Comparison of ENCODE assay signal across 24 mouse cellular contexts in the genomic region with DNA sequence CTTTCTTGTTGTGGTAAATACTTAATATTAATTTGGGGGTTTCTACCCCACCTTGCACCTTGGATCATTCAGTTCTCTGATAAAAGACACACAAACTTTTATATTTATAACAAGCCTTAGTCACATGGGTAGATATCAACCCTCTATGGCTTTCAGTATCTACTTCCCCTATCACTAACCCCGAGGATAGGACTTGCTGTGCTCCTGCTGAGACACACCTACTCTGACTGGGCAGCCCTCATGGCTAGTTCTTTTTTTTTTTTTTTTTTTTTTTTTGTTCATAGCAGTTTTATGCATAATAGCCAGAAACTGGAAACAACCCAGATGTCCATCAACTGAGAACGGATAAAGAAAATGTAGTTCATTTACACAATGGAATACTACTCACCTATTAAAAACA.
A peak's percentile ranks its signal among the peaks of the same experiment; 100 is the strongest.
DNase-seq lines count a peak whose midpoint lies in the region; ATAC-seq and TF ChIP-seq lines count a peak whose summit lies in the region.
"Had no signal": no experiment of that assay in that cellular context is flagged by ENCODE, and none has a peak within 500 bp of the region (broad histone marks: within the 10 kb centered on the region; RNA-seq: fewer than 3 reads in every experiment).

No protein-coding gene starts in this region.

- H3K4me2 ChIP-seq in kidney, embryonic 16.5 days (replicated peaks; ENCODE audit: low read depth, low read length): no peak overlapping the region
- H3K4me2 ChIP-seq: embryonic facial prominence, embryonic 13.5 days; forebrain, embryonic 15.5 days; heart, embryonic 11.5 days; hindbrain, embryonic 13.5 days; kidney, embryonic 15.5 days; limb, embryonic 12.5 days had no signal

- no peak for TF ChIP-seq POLR2A in bone marrow macrophage, adult 2 months (IDR thresholded peaks at IDR 0.05; ENCODE audit: borderline replicate concordance, low read depth, low read length)

- peaks cover 82% of the 10 kb centered on the region for H3K79me2 ChIP-seq in macrophage (ENCODE audit: inconsistent target)

- peak; percentile 37 to 39 for DNase-seq in spleen, postnatal 36 days (ENCODE audit: low spot score in 2 of 2)
- DNase-seq in spleen, postnatal 4 days (ENCODE audit: low spot score in 2 of 2): no peak
- peak; percentile 75 for DNase-seq in splenic B cell, adult 2 months (ENCODE audit: low read depth, low spot score)
- no peak for DNase-seq in kidney, adult 8-10 months
- DNase-seq in embryo, embryonic 11 days: no peak
- DNase-seq: cerebellum, adult 2 months; gastrocnemius, postnatal 36 days; heart, postnatal 14 days; lung, adult 2 months; lung, postnatal 36 days; midbrain, embryonic 14.5 days; right cerebral cortex, postnatal 14 days; thymus, postnatal 36 days had no signal

- no peak overlapping the region for H3K4me3 ChIP-seq in bone marrow macrophage, adult 2 months (ENCODE audit: insufficient read depth, low read length)
- H3K4me3 ChIP-seq in macrophage (ENCODE audit: inconsistent target): no peak overlapping the region
- H3K4me3 ChIP-seq in kidney, embryonic 16.5 days (ENCODE audit: low read length): no peak overlapping the region
- H3K4me3 ChIP-seq: embryonic facial prominence, embryonic 13.5 days; forebrain, embryonic 15.5 days; hindbrain, embryonic 13.5 days; kidney, embryonic 15.5 days; limb, embryonic 12.5 days; myocyte had no signal

- no peaks in the 10 kb centered on the region for H3K27me3 ChIP-seq in splenic B cell, adult 2 months (ENCODE audit: control insufficient read depth, insufficient read depth, low read length, poor library complexity, severe bottlenecking)
- no peaks in the 10 kb centered on the region for H3K27me3 ChIP-seq in kidney, embryonic 16.5 days (ENCODE audit: insufficient read depth, low read length)
- H3K27me3 ChIP-seq: embryonic facial prominence, embryonic 13.5 days; forebrain, embryonic 15.5 days; hindbrain, embryonic 13.5 days; kidney, embryonic 15.5 days; limb, embryonic 12.5 days had no signal

- peaks cover 24% of the 10 kb centered on the region for H3K4me1 ChIP-seq in bone marrow macrophage, adult 2 months (ENCODE audit: control insufficient read depth, insufficient read depth, low read length)
- H3K4me1 ChIP-seq in kidney, embryonic 16.5 days (ENCODE audit: insufficient read depth, low read length): peaks cover 25% of the 10 kb centered on the region

- no peak overlapping the region for H3K9ac ChIP-seq in kidney, embryonic 16.5 days (replicated peaks; ENCODE audit: low read length)
- H3K9ac ChIP-seq: embryonic facial prominence, embryonic 13.5 days; forebrain, embryonic 15.5 days; hindbrain, embryonic 13.5 days; kidney, embryonic 15.5 days; limb, embryonic 12.5 days had no signal

- TF ChIP-seq CTCF in bone marrow macrophage, adult 2 months (IDR thresholded peaks at IDR 0.05; ENCODE audit: low read depth, low read length): no peak

- H3K36me3 ChIP-seq in macrophage (ENCODE audit: inconsistent target): no peaks in the 10 kb centered on the region
- H3K36me3 ChIP-seq in splenic B cell, adult 2 months (ENCODE audit: control insufficient read depth, insufficient read depth, low read length, poor library complexity, severe bottlenecking): no peaks in the 10 kb centered on the region
- no peaks in the 10 kb centered on the region for H3K36me3 ChIP-seq in kidney, embryonic 16.5 days (ENCODE audit: insufficient read depth, low read length)
- H3K36me3 ChIP-seq: embryonic facial prominence, embryonic 13.5 days; forebrain, embryonic 15.5 days; hindbrain, embryonic 13.5 days; kidney, embryonic 15.5 days; limb, embryonic 12.5 days had no signal

- peak overlapping the region; percentile 28; the same call in 1 of the 2 replicates for H3K27ac ChIP-seq in bone marrow macrophage, adult 2 months (ENCODE audit: insufficient read depth, low read depth, low read length)
- H3K27ac ChIP-seq in macrophage: 0 out of 2 replicates have a peak overlapping the region, but pooled peaks have one; percentile 12
- H3K27ac ChIP-seq in kidney, embryonic 16.5 days (ENCODE audit: low read length): no peak overlapping the region
- H3K27ac ChIP-seq: embryonic facial prominence, embryonic 13.5 days; forebrain, embryonic 15.5 days; hindbrain, embryonic 13.5 days; kidney, embryonic 15.5 days had no signal

- no peaks in the 10 kb centered on the region for H3K9me3 ChIP-seq in kidney, embryonic 16.5 days (ENCODE audit: low read length)
- H3K9me3 ChIP-seq: embryonic facial prominence, embryonic 13.5 days; forebrain, embryonic 15.5 days; hindbrain, embryonic 13.5 days; kidney, embryonic 15.5 days; limb, embryonic 12.5 days had no signal

- WGBS in macrophage (ENCODE audit: missing documents): 17% methylated on average over 2 of the region's 2 CpGs
- WGBS in kidney, embryonic 16.5 days: 66% methylated on average over 2 of the region's 2 CpGs

- no peak for ATAC-seq in kidney, embryonic 16.5 days (ENCODE audit: low FRiP score, low TSS enrichment)
- ATAC-seq: forebrain, embryonic 15.5 days; inflammation-experienced regulatory T-cells, adult 6 months had no signal

Comparison
In these comparisons a context has a peak if more than half of its experiments do, and no peak if none do; other contexts are left out.
1. DNase-seq: peak in spleen, postnatal 36 days (2 of 2) and splenic B cell, adult 2 months (single experiment); none in spleen, postnatal 4 days (0 of 2), kidney, adult 8-10 months (0 of 2) and embryo, embryonic 11 days (single experiment).